Mouse (Mus musculus) layer of hippocampus, adult 18-20 months (tissue): ENCODE results near the gene Slc39a11. TPM values are rescaled to one million over a fixed set of nuclear protein-coding genes. Genes with fewer than 3 reads are reported as not detected.

Experiments
- DNase-seq, 2 experiments: peaks; one replicate each; pipeline ENCODE4 v3.0.0; 2022; ENCODE audit warnings: low spot score in 2 of 2
- total RNA-seq, 2 experiments: library from RNA; stranded (reverse); gene quantifications; 2 replicates each; pipeline ENCODE4 v1.2.3; 2021

The Slc39a11 gene
- total RNA-seq, 2 experiments from 2014 or later = 20.4 to 25.4 TPM

GRCm38 (mm10) chr11:113552539-113552938, 97.3 kb downstream of the Slc39a11 start:
- peak in 1 of 2 experiments; percentile 51 for DNase-seq

DNA sequence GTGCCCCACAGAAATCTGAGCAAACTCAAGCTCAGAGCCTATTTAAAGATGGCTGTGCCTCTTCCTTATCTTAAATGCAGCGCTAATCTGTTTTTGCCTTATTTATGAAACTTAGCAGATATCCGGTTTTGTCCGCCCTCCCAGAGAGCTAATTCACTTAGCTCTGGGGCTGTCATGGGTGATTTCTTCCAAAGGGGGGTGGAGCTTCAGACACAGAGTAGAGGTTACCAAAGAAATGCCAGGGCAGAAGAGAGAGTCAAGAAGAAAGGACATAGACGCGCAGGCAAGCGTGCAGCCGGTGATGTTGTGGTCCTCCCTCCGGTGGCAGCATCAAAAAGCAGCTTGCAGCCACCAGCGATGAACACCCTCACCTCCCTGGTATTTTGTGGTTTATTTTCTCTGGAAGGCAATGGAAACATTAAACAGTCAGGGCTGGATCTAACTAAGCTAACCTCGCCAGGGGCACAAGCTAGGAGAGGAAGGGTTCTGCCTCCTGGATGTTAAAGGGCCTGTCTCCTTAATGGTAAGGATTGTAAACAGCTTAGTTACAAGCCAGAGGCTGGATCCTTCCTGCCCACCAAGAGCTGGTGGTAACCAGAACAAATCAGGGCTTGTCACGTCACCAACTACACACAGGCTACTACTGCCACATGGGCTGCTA, 103.5 kb downstream of the Slc39a11 start:
- DNase-seq = no peak

DNA sequence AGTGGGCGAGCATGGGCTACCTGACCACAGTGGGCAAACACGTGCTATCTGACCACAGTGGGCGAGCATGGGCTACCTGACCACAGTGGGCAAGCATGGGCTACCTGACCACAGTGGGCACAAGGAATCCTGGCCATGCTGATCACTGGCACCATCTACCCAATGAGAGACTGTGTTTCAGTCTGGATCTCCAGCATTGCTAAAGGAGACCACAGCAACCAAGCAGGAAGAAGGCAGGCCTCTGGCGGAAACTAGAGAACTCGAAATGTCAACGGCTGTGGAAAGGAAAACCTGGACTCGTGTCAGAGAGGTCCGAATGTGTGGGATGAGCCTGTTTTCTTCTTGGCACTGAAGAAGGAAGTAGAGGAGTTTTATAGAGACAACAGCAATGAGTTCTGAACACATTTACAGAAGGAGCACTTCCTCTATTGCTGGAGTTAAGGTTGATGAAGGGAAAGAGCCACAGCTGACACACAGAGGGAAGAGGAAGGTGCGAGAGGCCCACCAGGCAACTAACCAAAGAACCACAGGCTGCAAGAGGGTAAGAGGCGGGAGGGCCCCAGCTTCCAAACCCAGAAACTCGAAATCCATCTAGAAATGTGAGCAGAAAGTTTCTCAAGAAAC, 105.8 kb downstream of the Slc39a11 start:
- DNase-seq = no peak

GRCm38 (mm10) chr11:113541073-113541472, 108.8 kb downstream of the Slc39a11 start:
- no peak for DNase-seq

GRCm38 (mm10) chr11:113539502-113540209, 110.2 kb downstream of the Slc39a11 start:
- peak; percentile 48 to 54 for DNase-seq

- DNase-seq = no peak
Measured at GRCm38 (mm10) chr11:113539079-113539478, 110.8 kb downstream of the Slc39a11 start.

DNA sequence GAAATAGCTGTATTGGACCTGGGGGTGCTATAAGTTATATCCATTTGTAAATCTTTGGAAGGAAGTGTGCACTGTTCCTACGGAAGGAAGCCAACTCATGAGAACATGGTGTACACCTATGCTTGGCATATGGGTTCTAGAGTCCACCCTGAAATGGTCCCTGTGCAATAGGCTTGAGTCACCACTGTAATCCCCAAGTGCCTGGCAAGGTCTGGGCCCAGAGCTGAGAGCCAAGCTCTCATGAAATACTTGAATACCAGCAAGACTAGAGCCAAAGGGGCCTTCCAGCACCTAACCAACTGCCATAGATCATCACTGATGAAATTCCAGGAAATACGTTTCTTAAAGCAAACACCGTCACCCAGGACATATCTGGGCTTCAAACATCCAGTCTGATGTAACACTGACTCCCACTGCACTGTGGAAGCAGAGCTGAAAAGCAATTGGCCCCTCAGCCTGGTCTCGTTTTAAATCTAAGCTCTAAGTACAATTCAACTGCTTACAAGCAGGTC, 111.4 kb downstream of the Slc39a11 start:
- no peak for DNase-seq

DNA sequence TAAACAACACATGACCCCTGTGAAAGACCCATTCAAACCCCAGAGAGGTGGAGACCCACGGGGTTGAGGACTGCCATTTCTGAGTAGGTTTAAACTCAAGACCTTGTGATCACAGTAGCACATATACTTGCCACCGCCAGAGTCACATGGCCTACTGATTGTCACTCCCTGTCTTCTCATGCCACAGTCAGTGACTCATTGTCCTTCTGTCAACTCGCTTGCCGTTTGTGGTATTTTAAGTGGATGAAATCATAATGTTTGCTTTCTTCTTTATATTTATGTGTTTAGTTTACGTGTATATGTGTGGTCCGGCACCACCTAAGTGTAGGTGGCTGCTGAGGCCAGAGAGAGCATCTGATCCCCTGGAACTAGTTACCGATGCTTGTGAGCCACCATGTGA, 112.2 kb downstream of the Slc39a11 start:
- DNase-seq = no peak

DNA sequence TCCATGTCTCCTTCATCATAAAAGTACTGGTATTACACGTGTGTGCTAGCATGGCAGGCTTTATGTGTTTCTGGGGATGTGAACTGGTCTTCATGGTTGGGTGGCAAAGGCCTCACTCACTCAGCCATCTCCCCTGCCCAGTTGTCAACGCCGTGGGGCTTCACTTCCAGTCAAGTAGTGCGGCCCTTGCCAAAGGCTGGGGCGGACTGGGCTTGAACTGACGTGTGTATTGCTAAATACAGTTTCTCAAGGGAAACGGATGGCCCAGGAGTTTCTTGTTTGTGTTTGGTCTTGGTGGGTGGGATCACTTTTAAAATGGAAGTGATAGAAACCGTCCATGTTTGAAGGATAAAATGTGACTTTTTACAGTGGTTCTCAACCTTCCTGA, 112.7 kb downstream of the Slc39a11 start:
- DNase-seq = no peak

GRCm38 (mm10) chr11:113536308-113537198, 113.3 kb downstream of the Slc39a11 start:
- DNase-seq = no peak

GRCm38 (mm10) chr11:113534341-113534740, 115.5 kb downstream of the Slc39a11 start:
- DNase-seq = no peak

- DNase-seq = no peak
Measured at GRCm38 (mm10) chr11:113533931-113534330, 115.9 kb downstream of the Slc39a11 start.

DNA sequence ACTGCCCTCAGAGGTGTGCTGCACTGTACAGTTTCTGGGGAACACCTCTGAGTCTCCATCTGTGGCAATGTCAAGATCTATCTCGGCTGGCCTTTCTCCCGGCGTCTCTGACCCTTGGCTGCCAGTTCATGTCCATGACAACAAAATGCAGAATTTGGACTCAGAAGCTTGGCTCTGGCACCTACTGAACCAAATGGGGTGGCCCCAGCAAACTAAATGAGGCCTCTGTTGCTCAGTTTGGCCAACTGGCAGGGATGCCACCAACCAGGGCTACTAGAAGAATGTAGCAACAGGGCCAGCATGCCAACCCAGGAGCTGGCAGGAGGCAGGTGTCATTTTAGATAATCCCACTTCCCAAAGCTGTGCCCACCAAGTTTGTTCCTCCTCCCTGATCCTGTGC, 121.5 kb downstream of the Slc39a11 start:
- no peak for DNase-seq

- no peak for DNase-seq
Measured at GRCm38 (mm10) chr11:113525731-113526130, 124.1 kb downstream of the Slc39a11 start.

DNA sequence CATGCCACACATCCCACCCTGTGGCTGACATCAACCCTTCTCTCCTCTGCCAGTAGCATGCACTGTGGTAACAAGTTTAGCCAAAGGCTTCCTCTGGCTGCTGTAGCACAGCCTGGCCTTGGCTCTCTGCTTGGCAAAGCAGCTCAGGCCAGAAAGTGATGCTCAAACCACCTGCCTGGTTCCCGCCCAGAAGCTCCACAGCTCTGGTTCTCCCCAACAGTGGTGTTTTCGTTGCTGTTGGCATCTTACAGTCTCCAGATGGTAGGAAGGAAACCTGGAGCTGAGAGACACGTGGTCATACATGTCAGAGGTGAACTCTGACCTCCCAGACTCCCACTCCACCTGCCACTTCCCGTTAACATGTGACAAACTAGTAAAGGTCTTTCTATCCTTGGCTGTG, 127.2 kb downstream of the Slc39a11 start:
- no peak for DNase-seq

DNA sequence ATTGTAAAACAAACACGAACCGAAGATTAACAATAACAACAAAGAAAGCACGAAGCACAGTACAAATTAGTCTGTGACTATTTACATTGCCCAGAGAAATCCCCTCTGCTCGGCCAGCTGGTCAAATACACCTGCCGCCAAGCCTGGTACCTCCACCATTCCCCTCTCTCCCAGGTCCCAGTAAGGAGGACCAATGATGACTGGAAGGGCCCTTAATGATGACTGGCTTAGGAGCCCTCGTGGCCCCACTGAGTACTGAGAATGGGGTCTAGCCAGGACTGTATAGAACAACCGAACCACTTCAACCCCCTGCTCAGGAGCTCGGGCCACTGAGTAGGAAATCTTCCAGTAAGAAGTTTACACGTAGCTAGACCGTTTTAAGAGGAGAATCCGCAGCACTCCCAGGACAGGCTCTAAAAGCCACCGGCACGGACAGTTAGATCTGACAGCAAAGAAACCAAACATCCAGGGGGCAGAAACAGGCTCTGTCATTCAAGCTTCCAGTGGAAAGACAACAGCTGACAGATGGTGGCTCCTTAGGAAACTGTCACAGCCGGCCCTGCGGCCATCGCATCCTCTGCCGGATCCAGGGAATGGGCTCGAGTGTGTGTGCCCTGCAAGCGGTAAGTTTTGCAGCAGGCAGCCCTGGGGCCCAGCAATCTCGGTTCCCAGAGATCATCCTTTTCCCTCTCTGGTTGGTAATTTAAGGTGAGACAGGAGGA, 128.2 kb downstream of the Slc39a11 start:
- no peak for DNase-seq

- no peak for DNase-seq
Measured at GRCm38 (mm10) chr11:113520851-113521461, 128.9 kb downstream of the Slc39a11 start.

DNA sequence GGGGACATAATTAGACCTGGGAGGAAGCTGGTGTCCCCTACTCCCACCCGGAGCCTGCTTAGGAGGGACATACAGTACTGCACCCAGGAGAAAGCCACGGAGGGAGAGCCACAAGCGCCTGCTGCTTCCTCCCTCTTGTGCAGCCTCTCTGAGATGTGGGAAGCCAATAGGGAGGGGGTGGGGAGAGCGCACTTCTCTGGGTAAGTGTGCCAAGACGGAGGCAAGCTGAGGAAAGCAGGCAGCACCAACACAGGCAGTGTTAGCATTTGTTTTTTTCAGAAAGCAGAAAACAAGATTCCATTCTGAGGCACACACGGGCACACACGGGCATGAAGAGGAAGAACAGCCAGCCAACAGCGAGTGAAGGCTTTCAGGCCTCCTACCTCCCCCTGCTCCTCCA, 129.5 kb downstream of the Slc39a11 start:
- DNase-seq = peak in 1 of 2 experiments; percentile 46

GRCm38 (mm10) chr11:113519973-113520372, 129.9 kb downstream of the Slc39a11 start:
- no peak for DNase-seq

DNA sequence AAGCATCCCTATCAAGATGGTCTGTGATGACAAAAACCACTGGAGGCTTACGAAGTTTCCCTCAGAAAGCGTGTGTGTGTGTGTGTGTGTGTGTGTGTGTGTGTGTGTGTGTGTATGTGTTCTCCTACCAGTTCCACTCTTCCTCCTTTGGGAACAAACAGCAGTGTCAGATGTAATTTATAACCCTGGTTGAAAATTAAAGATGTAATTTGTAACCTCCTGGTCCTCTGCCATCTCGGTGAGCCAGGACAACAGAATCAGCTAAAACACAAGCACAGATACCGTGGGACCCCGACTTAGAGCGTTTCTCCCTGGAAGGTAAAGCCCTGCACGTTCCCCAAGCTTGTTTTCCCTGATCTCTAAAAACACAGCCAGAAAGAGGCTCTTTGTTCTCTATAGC, 131.7 kb downstream of the Slc39a11 start:
- no peak for DNase-seq
